Mouse (Mus musculus) kidney, adult 18-20 months (tissue): ENCODE measurements around the gene Psme1.

Experiments used
- DNase-seq: peaks from one replicate; pipeline ENCODE4 v3.0.0; 2021

The Psme1 gene

DNA sequence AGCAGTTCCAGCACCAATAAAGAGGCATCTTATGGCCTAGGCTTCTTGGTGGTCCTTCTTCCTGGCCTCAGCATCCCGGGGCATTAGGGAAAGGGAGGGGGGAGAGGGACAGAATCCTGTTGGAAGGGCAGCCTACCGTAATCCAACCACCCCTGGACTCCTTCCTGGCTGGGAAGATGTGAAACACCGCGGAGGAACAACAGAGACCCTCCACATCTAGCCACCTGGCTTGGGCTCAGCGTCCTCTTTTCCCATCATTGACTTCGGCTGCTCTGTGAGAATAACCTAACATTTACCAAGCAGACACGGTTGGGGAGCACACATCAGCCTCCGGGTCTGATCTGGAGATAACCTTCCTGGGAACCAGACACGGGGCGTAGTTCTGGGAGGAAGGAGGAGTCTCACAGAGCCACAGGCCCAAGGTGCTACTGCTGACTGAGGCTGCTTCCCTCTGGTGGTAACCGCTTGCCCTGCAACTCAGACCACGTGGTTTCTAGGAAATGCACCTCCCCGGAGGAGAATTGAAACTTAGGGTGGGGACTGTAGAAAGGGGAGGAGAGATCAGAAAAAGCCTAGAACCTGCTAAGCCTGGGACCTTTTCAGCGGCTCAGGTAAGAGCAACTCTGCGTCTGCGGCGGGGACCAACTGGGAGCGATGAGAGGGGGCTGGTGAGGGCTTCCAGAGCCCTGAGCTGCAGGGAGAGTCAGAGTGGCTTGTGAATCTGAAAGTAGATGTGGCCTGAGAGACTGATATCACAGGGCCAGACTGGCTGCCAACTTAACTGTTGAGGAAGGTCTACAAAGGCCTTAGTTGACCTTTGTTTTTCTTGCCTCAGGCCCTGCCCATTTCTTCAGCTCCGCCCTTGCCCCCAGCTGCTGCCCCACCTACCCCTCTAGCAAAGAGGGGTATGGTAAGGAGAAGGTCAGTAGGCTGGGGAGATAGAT lies 26.0 kb downstream of the Psme1 start:
- peak; percentile 95 for DNase-seq

DNA sequence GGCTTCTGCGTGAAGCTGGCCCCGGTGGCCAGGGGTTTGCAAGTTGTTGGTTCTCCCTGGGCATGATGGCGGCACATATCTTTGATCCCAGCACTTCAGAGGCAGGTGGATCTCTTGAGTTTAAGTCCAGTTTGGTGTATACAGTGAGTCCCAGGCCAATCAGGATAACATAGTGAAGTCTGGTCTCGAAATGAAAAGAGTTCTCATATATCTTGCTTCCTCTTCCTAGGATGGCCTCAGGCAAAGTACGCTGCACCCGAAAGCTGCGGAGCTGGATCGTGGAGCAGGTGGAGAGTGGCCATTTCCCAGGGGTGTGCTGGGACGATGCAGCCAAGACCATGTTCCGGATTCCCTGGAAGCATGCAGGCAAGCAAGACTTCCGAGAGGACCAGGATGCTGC lies 26.9 kb downstream of the Psme1 start:
- DNase-seq = no peak

DNA sequence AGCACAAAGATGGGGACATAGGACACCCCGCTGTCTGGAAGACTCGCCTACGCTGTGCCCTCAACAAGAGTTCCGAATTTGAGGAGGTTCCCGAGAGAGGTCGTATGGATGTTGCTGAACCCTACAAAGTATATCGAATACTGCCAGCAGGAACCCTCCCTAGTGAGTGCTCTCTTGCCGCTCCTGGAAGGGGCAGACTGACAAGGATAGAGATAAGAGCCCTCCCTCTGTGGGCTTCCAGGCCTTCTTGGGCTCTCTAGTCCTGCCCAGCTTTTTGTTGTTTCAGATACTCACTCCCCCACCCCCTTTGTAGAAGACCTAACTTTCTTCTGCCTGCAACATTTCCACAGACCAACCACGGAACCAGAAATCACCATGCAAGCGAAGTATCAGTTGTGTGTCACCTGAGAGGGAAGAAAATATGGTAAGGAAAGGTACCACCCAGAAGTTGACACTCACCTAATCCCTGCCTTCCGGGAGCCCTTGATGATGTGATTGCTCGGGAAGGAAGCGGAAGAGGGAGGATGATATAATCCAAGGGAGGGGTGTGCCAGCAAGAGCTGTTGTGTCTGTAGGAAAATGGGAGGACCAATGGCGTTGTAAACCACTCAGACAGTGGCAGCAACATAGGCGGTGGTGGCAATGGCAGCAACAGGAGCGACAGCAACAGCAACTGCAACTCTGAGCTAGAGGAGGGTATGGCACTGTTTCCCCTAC lies 28.0 kb downstream of the Psme1 start:
- DNase-seq = no peak

DNA sequence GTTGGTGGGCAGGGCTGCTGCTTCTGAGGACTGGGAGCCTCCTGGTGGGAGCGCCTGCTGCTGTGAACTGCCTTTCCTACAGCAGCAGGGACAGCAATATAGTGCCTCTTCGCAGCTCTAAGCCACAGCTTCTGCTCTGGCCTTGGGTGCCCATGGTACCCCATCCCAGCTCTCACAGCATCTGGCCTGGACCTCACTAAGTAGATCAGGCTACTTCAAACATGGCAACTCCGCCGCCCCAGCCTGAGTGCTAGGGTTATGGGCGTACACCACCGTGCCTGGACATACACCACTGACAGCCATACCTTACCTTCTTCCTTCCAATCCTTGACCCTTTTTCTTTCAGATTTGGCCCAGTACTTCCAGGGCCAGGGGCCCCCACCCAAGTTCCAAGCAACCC lies 30.4 kb downstream of the Psme1 start:
- no peak for DNase-seq

DNA sequence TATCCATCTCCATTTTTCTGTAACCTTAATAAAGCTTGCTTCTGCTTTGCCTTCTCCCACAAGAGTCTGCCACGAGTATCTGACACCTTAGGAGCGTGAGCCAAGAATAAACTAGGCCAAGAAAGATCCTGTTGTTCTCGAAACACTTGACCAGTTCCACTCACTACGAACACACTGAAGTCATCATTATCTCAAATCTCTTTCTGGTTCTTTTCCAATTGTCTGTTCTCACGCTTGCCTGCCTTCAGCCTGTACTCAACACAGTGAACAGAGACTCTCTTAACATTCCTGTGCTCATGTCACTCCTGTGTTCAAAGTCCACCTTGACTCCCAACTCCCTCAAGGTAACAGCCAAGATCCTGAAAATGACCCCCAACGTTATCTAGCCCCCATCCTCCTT lies 35.4 kb downstream of the Psme1 start:
- DNase-seq = no peak

DNA sequence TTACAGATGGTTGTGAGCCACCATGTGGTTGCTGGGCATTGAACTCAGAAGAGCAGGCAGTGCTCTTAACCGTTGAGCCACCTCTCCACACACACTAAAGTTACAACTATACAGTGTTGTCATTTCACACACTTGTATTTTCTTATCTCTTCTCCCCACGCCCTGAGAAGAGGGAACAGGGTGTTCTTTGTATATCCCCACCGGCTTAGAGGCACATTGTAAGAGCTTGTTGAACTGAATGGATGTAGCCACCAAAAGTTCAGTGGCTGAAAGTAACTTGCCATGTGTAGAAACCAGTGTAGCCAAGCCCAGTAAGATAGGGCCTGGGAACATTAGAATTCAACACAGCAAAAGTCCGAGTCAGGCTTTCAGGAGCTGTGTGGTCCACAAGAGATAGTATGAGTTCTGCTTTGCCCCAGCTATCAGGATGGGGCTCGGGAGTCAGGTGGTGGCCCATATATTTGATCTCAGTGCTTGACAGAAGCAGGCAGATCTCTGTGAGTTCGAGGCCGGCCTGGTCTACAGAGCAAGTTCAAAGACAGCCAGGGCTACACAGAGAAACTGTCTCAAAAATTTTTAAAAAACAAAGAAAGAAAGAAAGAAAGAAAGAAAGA lies 36.7 kb downstream of the Psme1 start:
- DNase-seq = no peak

DNA sequence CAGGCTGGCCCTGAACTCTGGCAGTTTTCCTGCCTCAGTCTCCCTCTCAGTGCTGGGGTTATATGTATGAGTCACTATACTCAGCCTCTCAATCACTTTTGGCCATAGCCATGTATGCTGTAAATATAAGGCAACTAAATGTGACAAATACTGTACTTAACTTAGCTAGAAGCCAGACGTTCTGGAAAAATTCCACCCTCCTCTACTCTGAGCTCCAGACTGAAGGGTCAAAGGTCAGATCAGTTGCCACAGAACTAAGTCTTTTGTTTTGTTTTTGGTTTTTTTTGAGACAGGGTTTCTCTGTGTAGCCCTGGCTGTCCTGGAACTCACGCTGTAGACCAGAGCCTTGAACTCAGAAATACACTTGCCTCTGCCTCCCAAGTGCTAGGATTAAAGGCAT lies 38.0 kb downstream of the Psme1 start:
- no peak for DNase-seq

DNA sequence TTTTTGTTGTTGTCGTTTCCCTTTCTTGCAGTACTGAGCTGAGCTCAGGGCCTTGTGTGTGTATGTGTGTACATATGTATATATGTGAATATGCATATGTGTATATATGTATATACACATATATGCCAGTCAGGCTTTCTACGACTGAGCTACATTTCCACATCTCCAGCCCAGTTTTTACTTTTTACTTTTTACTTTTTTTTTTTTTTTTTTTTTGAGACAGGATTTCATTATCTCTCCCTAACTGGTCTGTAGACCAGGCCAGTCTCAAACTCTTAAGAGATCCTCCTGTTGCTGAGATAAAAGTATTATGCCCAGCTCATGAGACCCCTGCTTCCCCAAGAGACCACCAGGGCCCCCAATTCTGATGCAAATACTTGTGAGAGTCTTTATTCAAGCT lies 38.9 kb downstream of the Psme1 start:
- DNase-seq = no peak

DNA sequence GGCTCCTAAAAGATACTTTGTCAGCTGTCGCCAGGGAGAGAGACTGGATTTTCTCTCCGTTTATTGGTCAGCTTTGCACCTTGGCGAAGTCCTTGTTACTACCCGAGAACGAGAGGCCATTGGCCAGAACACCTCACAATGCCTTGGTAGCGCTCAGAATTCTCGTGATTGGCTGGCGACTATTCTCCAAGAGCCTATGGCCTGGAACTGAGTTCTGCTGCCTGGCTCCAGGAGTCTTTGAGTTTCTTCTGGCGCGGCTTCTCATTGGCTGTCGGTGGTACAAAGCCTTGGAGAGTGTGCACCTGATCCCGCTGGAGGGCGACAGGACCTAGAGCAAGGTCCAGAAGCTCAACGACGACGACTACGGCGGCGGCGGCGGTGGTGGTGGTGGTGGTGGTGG lies 39.9 kb downstream of the Psme1 start, which contains the start of gene Rec8:
Rec8 (plus strand) TSS at position 216 of the 400 bp plus-strand sequence.
- DNase-seq = peak; percentile 22

DNA sequence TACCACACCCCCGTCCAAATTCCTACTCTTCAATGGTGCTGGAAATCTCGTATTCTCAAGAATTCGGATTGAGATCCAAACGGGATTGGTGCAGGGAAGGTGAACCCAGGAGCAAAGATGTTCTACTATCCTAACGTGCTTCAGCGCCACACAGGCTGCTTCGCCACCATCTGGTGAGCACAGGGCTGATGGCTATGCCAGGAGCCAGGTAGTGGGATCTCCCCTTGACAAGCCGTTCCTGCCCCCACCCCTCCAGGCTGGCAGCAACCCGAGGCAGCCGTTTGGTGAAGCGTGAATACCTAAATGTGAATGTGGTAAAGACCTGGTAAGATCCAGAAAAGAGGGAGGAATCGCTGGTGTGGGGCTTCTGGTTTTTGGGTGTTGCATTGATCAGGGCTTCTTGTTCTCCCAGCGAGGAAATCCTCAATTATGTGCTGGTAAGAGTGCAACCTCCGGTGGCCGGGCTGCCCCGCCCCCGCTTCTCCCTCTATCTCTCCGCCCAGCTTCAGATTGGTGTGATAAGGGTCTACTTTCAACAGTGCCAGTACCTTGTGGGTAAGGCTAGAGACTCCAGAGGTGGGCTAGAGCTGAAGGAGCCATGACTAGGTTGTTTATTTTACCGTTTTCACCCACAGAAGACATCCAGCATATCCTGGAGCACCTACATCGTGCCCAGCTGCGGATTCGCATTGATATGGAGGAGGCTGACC lies 40.7 kb downstream of the Psme1 start:
- no peak for DNase-seq

DNA sequence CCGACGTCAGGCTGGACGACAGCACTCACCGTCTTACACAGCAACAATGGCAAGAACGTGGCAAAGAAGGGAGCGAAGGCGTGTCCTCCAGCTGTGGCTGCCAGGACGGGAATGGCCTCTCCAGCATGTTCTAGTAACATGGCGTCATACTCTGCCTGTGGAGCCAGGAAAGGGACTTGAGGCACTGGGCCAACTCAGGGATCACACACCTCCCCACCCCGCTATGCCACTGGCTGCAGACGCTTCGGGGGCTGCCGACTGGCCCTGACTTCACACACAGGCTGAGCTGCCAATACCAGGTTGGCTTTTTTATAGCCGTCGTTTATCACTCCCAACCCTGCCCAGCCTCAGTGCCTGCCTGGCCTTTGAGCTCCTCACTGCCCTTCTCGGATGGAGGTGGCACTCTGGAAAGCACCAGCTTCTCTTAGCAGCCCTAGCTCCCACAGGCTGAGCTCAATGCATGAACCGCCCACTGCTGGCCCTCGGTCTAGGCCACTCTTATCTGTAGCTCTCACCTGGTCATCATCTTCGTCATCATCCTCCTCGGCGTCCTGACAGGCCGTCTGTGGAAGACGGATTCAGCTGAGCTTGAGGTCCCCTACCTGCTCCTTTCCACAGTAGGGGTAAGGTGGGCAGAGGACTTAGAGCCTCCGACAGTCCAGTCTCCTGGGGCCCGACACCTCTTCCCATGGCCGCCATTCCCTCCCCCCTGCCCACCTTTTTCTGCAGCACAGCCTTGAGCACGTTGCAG lies 50.3 kb downstream of the Psme1 start:
- no peak for DNase-seq

DNA sequence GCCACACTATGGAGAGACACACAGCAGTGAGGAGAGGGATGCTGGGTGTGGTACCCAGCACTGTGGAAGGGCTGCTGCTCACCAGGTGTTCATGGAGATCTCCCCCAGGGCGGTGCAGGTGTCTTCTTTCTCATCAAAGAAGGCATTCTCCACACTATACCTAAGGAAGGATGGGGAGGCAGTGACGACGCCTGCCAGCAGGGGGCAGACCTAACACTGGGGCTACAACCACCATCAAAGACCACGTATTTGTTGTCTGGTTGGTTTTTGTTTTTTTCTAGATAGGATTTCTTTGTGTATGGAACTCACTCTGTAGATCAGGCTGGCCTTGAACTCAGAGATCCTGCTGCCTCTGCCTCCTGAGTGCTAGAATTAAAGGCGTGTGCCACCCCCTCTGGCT lies 51.4 kb downstream of the Psme1 start:
- peak; percentile 71 for DNase-seq
